ENCODE assay signal across 8 mouse cellular contexts in genomic region chr9:21014691-21015570, GRCm38 (mm10). TPM values are rescaled to one million over a fixed set of nuclear protein-coding genes. Genes with fewer than 3 reads are reported as not detected.
A peak's percentile ranks its signal among the peaks of the same experiment; 100 is the strongest.
DNase-seq lines count a peak whose midpoint lies in the region; ATAC-seq and TF ChIP-seq lines count a peak whose summit lies in the region.

No protein-coding gene starts in this region.

- 3% methylated on average over 29 of the region's 29 CpGs for WGBS in embryonic facial prominence, embryonic 13.5 days
- WGBS in heart, postnatal 0 days, result 4% methylated on average over 29 of the region's 29 CpGs

- no peaks in the 10 kb centered on the region for H3K36me3 ChIP-seq in embryonic facial prominence, embryonic 13.5 days
- no peaks in the 10 kb centered on the region for H3K36me3 ChIP-seq in heart, postnatal 0 days (replicated peaks; ENCODE audit: control insufficient read depth, insufficient read depth, low read length)

- intact Hi-C loops in left cerebral cortex, postnatal 14 days (cut with DNase I), result no loop called here
- intact Hi-C loops in left cerebral cortex, postnatal 4 days (cut with DNase I), result no loop called here

- H3K9ac ChIP-seq in embryonic facial prominence, embryonic 13.5 days, result peak overlapping the region; percentile 62
- H3K9ac ChIP-seq in heart, postnatal 0 days (replicated peaks; ENCODE audit: low read depth, low read length), result no peak overlapping the region

- no peak for TF ChIP-seq CTCF in heart, postnatal 0 days (IDR thresholded peaks at IDR 0.05; ENCODE audit: low read depth)

- DNase-seq in left cerebral cortex, postnatal 14 days (ENCODE audit: low spot score in 2 of 2), result peak; percentile 54 to 59
- no peak for DNase-seq in left cerebral cortex, postnatal 4 days
- peak; percentile 44 for DNase-seq in heart, postnatal 0 days (ENCODE audit: low spot score)
- DNase-seq in kidney, postnatal 10 days, result peak; percentile 78
- peak; percentile 85 for DNase-seq in lung, postnatal 10 days
- peak; percentile 64 for DNase-seq in spleen, adult 12 weeks (ENCODE audit: low spot score)
- DNase-seq in cerebellum, adult 8-10 months, result no peak

- peak overlapping the region; percentile 42 for H3K4me3 ChIP-seq in embryonic facial prominence, embryonic 13.5 days
- peak overlapping the region; percentile 43 for H3K4me3 ChIP-seq in heart, postnatal 0 days (ENCODE audit: low read depth, low read length)

- H3K4me1 ChIP-seq in embryonic facial prominence, embryonic 13.5 days, result peaks cover 14% of the 10 kb centered on the region
- H3K4me1 ChIP-seq in heart, postnatal 0 days (ENCODE audit: control insufficient read depth, insufficient read depth), result no peaks in the 10 kb centered on the region; the same call in 1 of the 2 replicates

- no peaks in the 10 kb centered on the region for H3K9me3 ChIP-seq in embryonic facial prominence, embryonic 13.5 days
- H3K9me3 ChIP-seq in heart, postnatal 0 days (replicated peaks; ENCODE audit: control insufficient read depth, low read length), result no peaks in the 10 kb centered on the region

- peak overlapping the region; percentile 57; the same call in 1 of the 2 replicates for H3K27ac ChIP-seq in embryonic facial prominence, embryonic 13.5 days
- H3K27ac ChIP-seq in heart, postnatal 0 days (ENCODE audit: low read depth), result peak overlapping the region; percentile 54

- H3K4me2 ChIP-seq in embryonic facial prominence, embryonic 13.5 days, result peak overlapping the region; percentile 67
- H3K4me2 ChIP-seq in heart, postnatal 0 days (ENCODE audit: low read depth, low read length), result peak overlapping the region; percentile 58

- peaks cover 50% of the 10 kb centered on the region for H3K27me3 ChIP-seq in embryonic facial prominence, embryonic 13.5 days
- peaks cover 28% of the 10 kb centered on the region for H3K27me3 ChIP-seq in heart, postnatal 0 days (ENCODE audit: control insufficient read depth, insufficient read depth, low read length)

- TF ChIP-seq EP300 in heart, postnatal 0 days (IDR thresholded peaks at IDR 0.05; ENCODE audit: low read depth), result no peak

- ATAC-seq in embryonic facial prominence, embryonic 13.5 days (ENCODE audit: insufficient number of reproducible peaks, insufficient read depth, low FRiP score, low TSS enrichment, low read depth), result no peak
- ATAC-seq in heart, postnatal 0 days (ENCODE audit: insufficient read depth, low read depth), result peak; percentile 63

RNA-seq across cellular contexts. Expression of gene Icam1, which starts 0.9 kb away (rescaled TPM):
- 1 to 10 TPM; 3.0 to 3.6 TPM for total RNA-seq in left cerebral cortex, postnatal 14 days (2021)
- total RNA-seq in left cerebral cortex, postnatal 4 days (2021), result 1 to 10 TPM; 2.5 to 2.8 TPM
- 13.4 and 15.4 TPM in 2 replicates for polyA plus RNA-seq in embryonic facial prominence, embryonic 13.5 days (2015; fragmentation: Nextera tagmentation; extraction: Ambion mirVana)
- 16.2 and 19.1 TPM in 2 replicates for total RNA-seq in heart, postnatal 0 days (2014; rRNA removed; ENCODE audit: low replicate concordance)
- polyA plus RNA-seq in heart, postnatal 0 days (2015; fragmentation: Nextera tagmentation; extraction: Ambion mirVana), result 9.0 and 10.6 TPM in 2 replicates

RNA-seq across cellular contexts. Expression of gene Mrpl4, which starts 12.4 kb away (rescaled TPM):
- 10 to 100 TPM; 58.7 to 62.9 TPM for total RNA-seq in left cerebral cortex, postnatal 14 days (2021)
- total RNA-seq in left cerebral cortex, postnatal 4 days (2021), result 10 to 100 TPM; 45.2 to 49.3 TPM
- polyA plus RNA-seq in embryonic facial prominence, embryonic 13.5 days (2015; fragmentation: Nextera tagmentation; extraction: Ambion mirVana), result 142 TPM in 2 replicates
- total RNA-seq in heart, postnatal 0 days (2014; rRNA removed; ENCODE audit: low replicate concordance), result 239 and 285 TPM in 2 replicates
- 193 and 195 TPM in 2 replicates for polyA plus RNA-seq in heart, postnatal 0 days (2015; fragmentation: Nextera tagmentation; extraction: Ambion mirVana)

RNA-seq across cellular contexts. Expression of gene Icam4, which starts 14.2 kb away (rescaled TPM):
- total RNA-seq in left cerebral cortex, postnatal 14 days (2021), result under 1 TPM in 1 of 2 experiments, not detected in 1; 0.86 TPM
- not detected for total RNA-seq in left cerebral cortex, postnatal 4 days (2021)
- polyA plus RNA-seq in embryonic facial prominence, embryonic 13.5 days (2015; fragmentation: Nextera tagmentation; extraction: Ambion mirVana), result 0.27 and 2.6 TPM in 2 replicates
- 2.4 TPM in 1 of 2 replicates, not detected in the other for total RNA-seq in heart, postnatal 0 days (2014; rRNA removed; ENCODE audit: low replicate concordance)
- polyA plus RNA-seq in heart, postnatal 0 days (2015; fragmentation: Nextera tagmentation; extraction: Ambion mirVana), result 1.3 and 1.6 TPM in 2 replicates

RNA-seq across cellular contexts. Expression of gene Icam5, which starts 16.9 kb away (rescaled TPM):
- 100 to 1,000 TPM; 294 to 307 TPM for total RNA-seq in left cerebral cortex, postnatal 14 days (2021)
- total RNA-seq in left cerebral cortex, postnatal 4 days (2021), result 10 to 100 TPM; 28.1 to 41.3 TPM
- polyA plus RNA-seq in embryonic facial prominence, embryonic 13.5 days (2015; fragmentation: Nextera tagmentation; extraction: Ambion mirVana), result 0.13 and 0.21 TPM in 2 replicates
- not detected in 2 replicates for total RNA-seq in heart, postnatal 0 days (2014; rRNA removed; ENCODE audit: low replicate concordance)
- 0.04 TPM in 1 of 2 replicates, not detected in the other for polyA plus RNA-seq in heart, postnatal 0 days (2015; fragmentation: Nextera tagmentation; extraction: Ambion mirVana)

RNA-seq across cellular contexts. Expression of gene S1pr2, which starts 38.4 kb away (rescaled TPM):
- total RNA-seq in left cerebral cortex, postnatal 14 days (2021), result 1 to 10 TPM; 1.6 to 1.8 TPM
- total RNA-seq in left cerebral cortex, postnatal 4 days (2021), result 1 to 10 TPM; 4.5 to 5.5 TPM
- polyA plus RNA-seq in embryonic facial prominence, embryonic 13.5 days (2015; fragmentation: Nextera tagmentation; extraction: Ambion mirVana), result 67.8 and 71.5 TPM in 2 replicates
- total RNA-seq in heart, postnatal 0 days (2014; rRNA removed; ENCODE audit: low replicate concordance), result 6.9 and 7.4 TPM in 2 replicates
- 8.5 and 8.6 TPM in 2 replicates for polyA plus RNA-seq in heart, postnatal 0 days (2015; fragmentation: Nextera tagmentation; extraction: Ambion mirVana)

Comparison
In these comparisons a context has a peak if more than half of its experiments do, and no peak if none do; other contexts are left out.
1. DNase-seq: peak in left cerebral cortex, postnatal 14 days (2 of 2), heart, postnatal 0 days (single experiment), kidney, postnatal 10 days (single experiment), lung, postnatal 10 days (single experiment) and spleen, adult 12 weeks (single experiment); none in left cerebral cortex, postnatal 4 days (single experiment) and cerebellum, adult 8-10 months (single experiment).